Mouse (Mus musculus): ENCODE measurements around the gene Gadd45b. TPM values are rescaled to one million over a fixed set of nuclear protein-coding genes. Genes with fewer than 3 reads are reported as not detected.

Gadd45b gene
- polyA plus RNA-seq, 1 experiment from 2014 or later: 5.0 TPM

- no peak overlapping the region for H3K4me2 ChIP-seq (ENCODE audit: low read depth, low read length)
- no peaks in the 10 kb centered on the region for H3K9me3 ChIP-seq (replicated peaks; ENCODE audit: control insufficient read depth, low read length)
- 38% methylated on average over 12 of the region's 12 CpGs for WGBS (ENCODE audit: insufficient replicate concordance)
- H3K9ac ChIP-seq (ENCODE audit: low read depth, low read length): no peak overlapping the region
- no peaks in the 10 kb centered on the region for H3K36me3 ChIP-seq (ENCODE audit: control insufficient read depth, insufficient read depth)
- H3K4me1 ChIP-seq (ENCODE audit: control insufficient read depth, low read depth, low read length): peaks cover 23% of the 10 kb centered on the region
- H3K27me3 ChIP-seq (ENCODE audit: control insufficient read depth, insufficient read depth, low read depth, low read length): no peaks in the 10 kb centered on the region
- H3K4me3 ChIP-seq (ENCODE audit: low read depth, low read length): no peak overlapping the region
- peak; percentile 73 for ATAC-seq (ENCODE audit: low read depth)
- peak overlapping the region; percentile 68 for H3K27ac ChIP-seq (ENCODE audit: low read length)
Observed at GRCm38 (mm10) chr10:80963031-80963975, 33.4 kb downstream of the Gadd45b start.

DNA sequence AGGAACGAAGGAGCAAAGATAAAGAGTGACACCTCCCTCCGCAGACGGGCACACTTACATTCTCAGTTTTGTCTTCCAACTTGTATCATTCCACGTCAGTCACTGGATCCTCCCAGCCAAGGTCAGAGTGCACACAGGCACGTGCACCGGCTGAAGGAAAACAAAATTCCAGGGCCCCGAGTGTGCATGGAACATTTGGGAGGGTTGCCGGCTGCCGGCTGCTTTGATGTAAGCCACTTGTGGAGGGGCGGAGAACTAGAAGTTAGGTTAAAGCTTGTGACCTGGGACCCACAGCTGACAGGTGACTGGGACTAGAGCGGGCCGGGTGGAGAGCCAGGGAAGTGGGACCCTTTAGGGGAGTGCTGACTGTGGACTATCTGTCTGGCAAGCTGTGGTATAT, 36.4 kb downstream of the Gadd45b start:
- no peaks in the 10 kb centered on the region for H3K9me3 ChIP-seq (replicated peaks; ENCODE audit: control insufficient read depth, low read length)
- H3K4me2 ChIP-seq (ENCODE audit: low read depth, low read length): no peak overlapping the region
- H3K27me3 ChIP-seq (ENCODE audit: control insufficient read depth, insufficient read depth, low read depth, low read length): no peaks in the 10 kb centered on the region
- H3K36me3 ChIP-seq (ENCODE audit: control insufficient read depth, insufficient read depth): no peaks in the 10 kb centered on the region
- no peak overlapping the region for H3K4me3 ChIP-seq (ENCODE audit: low read depth, low read length)
- H3K9ac ChIP-seq (ENCODE audit: low read depth, low read length): no peak overlapping the region; the same call in 1 of the 2 replicates
- WGBS (ENCODE audit: insufficient replicate concordance): 52% methylated on average over 12 of the region's 12 CpGs
- ATAC-seq (ENCODE audit: low read depth): peak; percentile 17; the same call in 1 of the 2 replicates
- peaks cover 21% of the 10 kb centered on the region for H3K4me1 ChIP-seq (ENCODE audit: control insufficient read depth, low read depth, low read length)
- 0 out of 2 replicates have a peak overlapping the region, but pooled peaks have one; percentile 12 for H3K27ac ChIP-seq (ENCODE audit: low read length)

DNA sequence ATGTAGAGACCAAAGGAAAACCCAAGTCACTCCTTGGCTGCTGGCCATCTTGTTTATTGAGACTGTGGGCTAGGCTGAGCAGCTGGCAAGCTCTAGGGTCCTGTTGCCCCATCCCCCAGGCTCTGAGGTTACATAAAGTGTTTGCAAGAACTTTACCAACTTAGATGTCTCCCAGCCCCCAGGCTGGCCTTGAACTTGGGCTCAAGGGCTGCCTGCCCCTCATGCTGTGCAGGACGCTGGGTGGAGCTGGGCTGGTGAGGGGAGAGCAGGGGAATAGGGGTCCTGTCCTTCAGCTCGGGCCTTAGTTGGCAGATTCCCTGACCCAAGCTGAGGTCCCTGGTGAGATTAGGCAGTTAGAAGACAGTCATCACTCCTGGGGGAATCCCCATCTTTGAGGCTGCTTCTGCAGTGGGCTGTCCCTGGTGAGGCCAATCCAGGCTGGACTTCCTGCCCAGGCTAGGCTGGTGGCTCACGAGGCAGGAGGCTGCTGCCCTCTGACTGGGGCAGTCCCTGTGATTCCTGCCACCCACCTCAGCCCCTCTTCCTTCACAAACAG, 37.3 kb downstream of the Gadd45b start:
- Histone ChIP-seq H3K9ac (ENCODE audit: low read depth, low read length) (no peak overlapping the region), H3K27me3 (ENCODE audit: control insufficient read depth, insufficient read depth, low read depth, low read length) (no peaks in the 10 kb centered on the region), H3K4me1 (ENCODE audit: control insufficient read depth, low read depth, low read length) (peaks cover 18% of the 10 kb centered on the region), H3K4me3 (ENCODE audit: low read depth, low read length) (no peak overlapping the region), H3K4me2 (ENCODE audit: low read depth, low read length) (no peak overlapping the region), H3K27ac (ENCODE audit: low read length) (0 out of 2 replicates have a peak overlapping the region, but pooled peaks have one; percentile 26), H3K9me3 (replicated peaks; ENCODE audit: control insufficient read depth, low read length) (no peaks in the 10 kb centered on the region), H3K36me3 (ENCODE audit: control insufficient read depth, insufficient read depth) (no peaks in the 10 kb centered on the region)
- ATAC-seq (ENCODE audit: low read depth): no peak
- WGBS (ENCODE audit: insufficient replicate concordance): 31% methylated on average over 3 of the region's 3 CpGs

DNA sequence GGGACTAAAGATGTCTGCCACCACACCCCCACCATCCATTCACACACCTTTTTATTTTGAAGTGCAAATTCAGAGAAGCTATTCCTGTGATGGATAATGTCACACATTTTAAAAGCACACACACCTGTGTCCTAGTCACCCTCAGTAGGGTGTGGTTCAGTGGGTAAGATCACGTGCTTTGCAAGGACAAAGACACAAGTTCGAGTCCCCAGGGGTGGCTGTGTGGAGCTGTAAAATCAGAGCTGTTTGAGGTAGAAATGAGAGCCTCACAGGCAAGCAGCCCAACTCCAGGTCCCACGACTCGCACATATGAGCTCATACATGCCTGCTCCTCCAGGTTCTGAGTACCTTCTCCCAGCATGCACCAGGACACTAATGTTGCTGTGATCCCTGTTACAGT, 38.2 kb downstream of the Gadd45b start:
- no peaks in the 10 kb centered on the region for H3K27me3 ChIP-seq (ENCODE audit: control insufficient read depth, insufficient read depth, low read depth, low read length)
- H3K9ac ChIP-seq (ENCODE audit: low read depth, low read length): no peak overlapping the region
- no peak overlapping the region for H3K4me3 ChIP-seq (ENCODE audit: low read depth, low read length)
- H3K4me2 ChIP-seq (ENCODE audit: low read depth, low read length): no peak overlapping the region
- no peaks in the 10 kb centered on the region for H3K9me3 ChIP-seq (replicated peaks; ENCODE audit: control insufficient read depth, low read length)
- H3K36me3 ChIP-seq (ENCODE audit: control insufficient read depth, insufficient read depth): no peaks in the 10 kb centered on the region
- H3K27ac ChIP-seq (ENCODE audit: low read length): no peak overlapping the region
- ATAC-seq (ENCODE audit: low read depth): no peak
- H3K4me1 ChIP-seq (ENCODE audit: control insufficient read depth, low read depth, low read length): peaks cover 15% of the 10 kb centered on the region
- 61% methylated on average over 4 of the region's 4 CpGs for WGBS (ENCODE audit: insufficient replicate concordance)

- no peak for ATAC-seq (ENCODE audit: low read depth)
- WGBS (ENCODE audit: insufficient replicate concordance): 44% methylated on average over 3 of the region's 3 CpGs
- Histone ChIP-seq H3K9ac (ENCODE audit: low read depth, low read length) (no peak overlapping the region), H3K4me3 (ENCODE audit: low read depth, low read length) (no peak overlapping the region), H3K9me3 (replicated peaks; ENCODE audit: control insufficient read depth, low read length) (no peaks in the 10 kb centered on the region), H3K4me1 (ENCODE audit: control insufficient read depth, low read depth, low read length) (peaks cover 10% of the 10 kb centered on the region), H3K27ac (ENCODE audit: low read length) (no peak overlapping the region), H3K36me3 (ENCODE audit: control insufficient read depth, insufficient read depth) (no peaks in the 10 kb centered on the region), H3K27me3 (ENCODE audit: control insufficient read depth, insufficient read depth, low read depth, low read length) (no peaks in the 10 kb centered on the region), H3K4me2 (ENCODE audit: low read depth, low read length) (no peak overlapping the region)
Observed at GRCm38 (mm10) chr10:80969298-80969697, 39.4 kb downstream of the Gadd45b start.

DNA sequence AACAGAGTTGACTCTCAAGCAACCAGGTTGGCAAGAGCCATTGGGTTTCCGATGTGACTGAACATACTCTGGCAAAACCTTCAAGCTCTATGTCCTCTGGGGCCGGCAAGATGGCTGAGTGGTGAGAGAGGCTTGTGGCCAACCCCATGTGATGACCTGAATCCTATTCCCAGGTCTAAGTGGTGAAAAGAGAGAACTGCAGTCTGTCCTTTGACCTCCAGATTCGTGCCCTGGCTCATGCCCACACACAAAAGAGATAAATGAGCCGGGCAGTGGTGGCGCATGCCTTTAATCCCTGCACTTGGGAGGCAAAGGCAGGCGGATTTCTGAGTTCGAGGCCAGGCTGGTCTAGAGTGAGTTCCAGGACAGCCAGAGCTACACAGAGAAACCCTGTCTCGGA, 40.3 kb downstream of the Gadd45b start:
- no peaks in the 10 kb centered on the region for H3K9me3 ChIP-seq (replicated peaks; ENCODE audit: control insufficient read depth, low read length)
- ATAC-seq (ENCODE audit: low read depth): no peak
- H3K36me3 ChIP-seq (ENCODE audit: control insufficient read depth, insufficient read depth): no peaks in the 10 kb centered on the region
- no peak overlapping the region for H3K4me2 ChIP-seq (ENCODE audit: low read depth, low read length)
- H3K4me3 ChIP-seq (ENCODE audit: low read depth, low read length): no peak overlapping the region
- 60% methylated on average over 8 of the region's 8 CpGs for WGBS (ENCODE audit: insufficient replicate concordance)
- no peak overlapping the region for H3K9ac ChIP-seq (ENCODE audit: low read depth, low read length)
- H3K4me1 ChIP-seq (ENCODE audit: control insufficient read depth, low read depth, low read length): peaks cover 12% of the 10 kb centered on the region
- H3K27ac ChIP-seq (ENCODE audit: low read length): no peak overlapping the region
- H3K27me3 ChIP-seq (ENCODE audit: control insufficient read depth, insufficient read depth, low read depth, low read length): no peaks in the 10 kb centered on the region

GRCm38 (mm10) chr10:80971533-80971932, 41.7 kb downstream of the Gadd45b start:
- no peaks in the 10 kb centered on the region for H3K36me3 ChIP-seq (ENCODE audit: control insufficient read depth, insufficient read depth)
- no peaks in the 10 kb centered on the region for H3K9me3 ChIP-seq (replicated peaks; ENCODE audit: control insufficient read depth, low read length)
- H3K4me3 ChIP-seq (ENCODE audit: low read depth, low read length): no peak overlapping the region
- no peak overlapping the region for H3K9ac ChIP-seq (ENCODE audit: low read depth, low read length)
- ATAC-seq (ENCODE audit: low read depth): no peak
- H3K4me2 ChIP-seq (ENCODE audit: low read depth, low read length): no peak overlapping the region
- WGBS (ENCODE audit: insufficient replicate concordance): 71% methylated on average over 15 of the region's 15 CpGs
- peaks cover 12% of the 10 kb centered on the region for H3K4me1 ChIP-seq (ENCODE audit: control insufficient read depth, low read depth, low read length)
- H3K27me3 ChIP-seq (ENCODE audit: control insufficient read depth, insufficient read depth, low read depth, low read length): no peaks in the 10 kb centered on the region
- H3K27ac ChIP-seq (ENCODE audit: low read length): no peak overlapping the region

DNA sequence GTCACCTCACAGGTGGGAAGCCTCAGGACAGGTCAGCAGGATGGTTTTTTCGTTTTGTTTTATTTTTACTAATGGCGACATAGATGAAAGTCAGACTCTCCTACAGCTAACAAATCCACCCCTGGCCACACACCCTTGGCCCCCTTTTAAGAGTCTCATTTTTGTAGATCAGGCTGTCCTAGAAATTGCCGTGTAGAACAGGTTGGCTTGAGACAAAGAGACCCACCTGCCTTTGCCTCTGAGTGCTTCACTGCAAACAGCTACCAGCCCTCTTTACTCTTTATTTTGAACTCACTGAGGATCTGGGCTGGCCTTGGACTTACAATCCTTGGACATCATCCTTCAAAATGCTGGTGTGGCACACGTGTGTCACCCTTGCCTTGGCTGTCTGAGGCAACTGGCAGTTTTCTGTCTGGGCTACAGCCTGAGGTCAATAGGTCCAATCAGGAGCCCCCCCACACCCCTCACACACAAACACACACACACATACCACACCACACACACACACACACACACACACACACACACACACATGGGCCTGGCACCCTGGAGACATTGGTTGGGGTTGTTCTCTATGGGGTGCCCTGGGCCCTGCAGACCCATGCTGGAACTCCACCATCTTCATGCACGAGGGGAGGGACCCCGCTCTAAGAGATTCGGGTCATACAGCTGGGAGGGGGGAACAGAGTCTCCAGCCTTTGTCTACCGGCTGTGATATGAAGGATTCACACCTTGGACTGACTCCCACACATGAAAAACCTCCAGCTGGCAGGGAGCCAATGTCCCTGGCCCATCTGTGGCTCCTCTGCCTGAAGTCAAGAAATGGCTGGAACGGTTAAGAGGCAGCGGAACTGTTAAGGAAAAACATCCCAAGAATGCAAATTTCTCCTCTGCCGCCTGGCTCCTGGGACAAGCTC, 42.5 kb downstream of the Gadd45b start:
- 56% methylated on average over 11 of the region's 11 CpGs for WGBS (ENCODE audit: insufficient replicate concordance)
- Histone ChIP-seq H3K27ac (ENCODE audit: low read length) (no peak overlapping the region), H3K4me1 (ENCODE audit: control insufficient read depth, low read depth, low read length) (peaks cover 4% of the 10 kb centered on the region), H3K27me3 (ENCODE audit: control insufficient read depth, insufficient read depth, low read depth, low read length) (no peaks in the 10 kb centered on the region), H3K4me2 (ENCODE audit: low read depth, low read length) (no peak overlapping the region), H3K36me3 (ENCODE audit: control insufficient read depth, insufficient read depth) (no peaks in the 10 kb centered on the region), H3K9ac (ENCODE audit: low read depth, low read length) (no peak overlapping the region), H3K9me3 (replicated peaks; ENCODE audit: control insufficient read depth, low read length) (no peaks in the 10 kb centered on the region), H3K4me3 (ENCODE audit: low read depth, low read length) (no peak overlapping the region)
- no peak for ATAC-seq (ENCODE audit: low read depth)

All from liver, embryonic 16.5 days (tissue).